Mouse (Mus musculus): Measurements from ENCODE around the gene Lefty1. TPM values are rescaled to one million over a fixed set of nuclear protein-coding genes. Genes with fewer than 3 reads are reported as not detected.

The Lefty1 gene
- polyA plus RNA-seq, 1 experiment from 2014 or later: 1.5 TPM

Other genes with a start within 250 kb of the Lefty1 start
- gene Mixl1, start 238.0 kb upstream of the Lefty1 start, polyA plus RNA-seq (2014; fragmentation: Nextera tagmentation; extraction: Ambion mirVana): 0.14 TPM in 1 of 2 replicates, not detected in the other
- 23.7 and 24.6 TPM in 2 replicates for gene Acbd3, start 209.0 kb upstream of the Lefty1 start, polyA plus RNA-seq (2014; fragmentation: Nextera tagmentation; extraction: Ambion mirVana)
- gene H3f3a, start 121.1 kb upstream of the Lefty1 start, polyA plus RNA-seq (2014; fragmentation: Nextera tagmentation; extraction: Ambion mirVana): 1,749 and 1,827 TPM in 2 replicates
- 22.3 TPM in 2 replicates for gene Sde2, start 83.9 kb upstream of the Lefty1 start, polyA plus RNA-seq (2014; fragmentation: Nextera tagmentation; extraction: Ambion mirVana)
- not detected in 2 replicates for gene Lefty2, start 41.9 kb upstream of the Lefty1 start, polyA plus RNA-seq (2014; fragmentation: Nextera tagmentation; extraction: Ambion mirVana)
- 42.1 and 46.0 TPM in 2 replicates for gene Pycr2, start 30.7 kb upstream of the Lefty1 start, polyA plus RNA-seq (2014; fragmentation: Nextera tagmentation; extraction: Ambion mirVana)
- gene Tmem63a, start 7.3 kb downstream of the Lefty1 start, polyA plus RNA-seq (2014; fragmentation: Nextera tagmentation; extraction: Ambion mirVana): 9.1 and 9.3 TPM in 2 replicates
- 9.3 and 10.5 TPM in 2 replicates for gene Ephx1, start 85.9 kb downstream of the Lefty1 start, polyA plus RNA-seq (2014; fragmentation: Nextera tagmentation; extraction: Ambion mirVana)
- gene 9130409I23Rik, start 116.2 kb downstream of the Lefty1 start, polyA plus RNA-seq (2014; fragmentation: Nextera tagmentation; extraction: Ambion mirVana): not detected in 2 replicates
- gene Nvl, start 209.2 kb downstream of the Lefty1 start, polyA plus RNA-seq (2014; fragmentation: Nextera tagmentation; extraction: Ambion mirVana): 19.6 and 20.2 TPM in 2 replicates
- 145 and 147 TPM in 2 replicates for gene Cnih4, start 209.7 kb downstream of the Lefty1 start, polyA plus RNA-seq (2014; fragmentation: Nextera tagmentation; extraction: Ambion mirVana)